ENCODE assay signal across 20 mouse cellular contexts in genomic region chr15:27964877-27965276, GRCm38 (mm10).
DNase-seq lines count a peak whose midpoint lies in the region; ATAC-seq lines count a peak whose summit lies in the region.
"Had no signal": no experiment of that assay in that cellular context is flagged by ENCODE, and none has a peak within 500 bp of the region (broad histone marks: within the 10 kb centered on the region; RNA-seq: fewer than 3 reads in every experiment).

No protein-coding gene starts in this region.

- ATAC-seq in common myeloid progenitor, adult 5-6 weeks (replicated peaks; ENCODE audit: low read depth, poor library complexity, severe bottlenecking) = peak; percentile 56
- ATAC-seq in hematopoietic stem cell, adult 5-6 weeks (replicated peaks in 1 of 2; ENCODE audit: insufficient read depth in 1 of 2, low FRiP score in 2 of 2, low TSS enrichment in 1 of 2, low read depth in 1 of 2, poor library complexity in 2 of 2, severe bottlenecking in 2 of 2) = peak; percentile 36 to 70; a peak in 2 of 4 replicates
- 0 out of 2 replicates have a peak, but pooled peaks have one; percentile 37 for ATAC-seq in megakaryocyte-erythroid progenitor cell, adult 5-6 weeks (replicated peaks; ENCODE audit: low FRiP score, low TSS enrichment, poor library complexity, severe bottlenecking)
- ATAC-seq: activated CD4-positive, CD25-positive, alpha-beta regulatory T cell, adult 4 months; forebrain, embryonic 13.5 days; forebrain, embryonic 15.5 days; forebrain, postnatal 0 days; Patski had no signal

- DNase-seq in Muller cell, postnatal 12 days (ENCODE audit: inconsistent ontology term) = no peak
- no peak for DNase-seq in retina, embryonic 14.5 days (ENCODE audit: low spot score)
- DNase-seq in spleen, postnatal 36 days (ENCODE audit: low spot score in 2 of 2) = no peak
- DNase-seq: adrenal gland, adult 8-10 months; adrenal gland, postnatal 14 days; adrenal gland, postnatal 36 days; cerebellum, adult 11-12 months; cerebellum, adult 2 months; cerebellum, adult 9-10 months; cerebellum, postnatal 10 days; cerebellum, postnatal 25 days; embryo, embryonic 11 days; forebrain, postnatal 0 days had no signal
